Comparison of ENCODE assay signal across 30 mouse cellular contexts in genomic region chr1:186588226-186588625, GRCm38 (mm10).
DNase-seq lines count a peak whose midpoint lies in the region; ATAC-seq and TF ChIP-seq lines count a peak whose summit lies in the region.
"Had no signal": no experiment of that assay in that cellular context is flagged by ENCODE, and none has a peak within 500 bp of the region (broad histone marks: within the 10 kb centered on the region; RNA-seq: fewer than 3 reads in every experiment).

No protein-coding gene starts in this region.

- no peak for TF ChIP-seq CTCF in gastrocnemius, adult 2 months (IDR thresholded peaks at IDR 0.05)

- no peak for DNase-seq in gastrocnemius, adult 2 months
- DNase-seq in gastrocnemius, adult 8-10 months (ENCODE audit: low spot score in 2 of 2): no peak
- no peak for DNase-seq in heart, adult 9 months (ENCODE audit: low spot score in 2 of 2)
- DNase-seq in adipocyte (ENCODE audit: low spot score): peak; percentile 41
- DNase-seq in adrenal gland, postnatal 25 days: peak; percentile 18
- no peak for DNase-seq in kidney, adult 9 months
- DNase-seq: cerebellum, adult 11 months; cerebellum, adult 9-10 months; cerebellum, postnatal 36 days; gastrocnemius, postnatal 25 days; kidney, adult 11 months; kidney, postnatal 25 days; lung, embryonic 14.5 days; lung, postnatal 14 days; retina, postnatal 1 day; right cerebral cortex, postnatal 14 days; thymus, postnatal 4 days had no signal

- H3K4me3 ChIP-seq in gastrocnemius, adult 2 months: 0 out of 2 replicates have a peak overlapping the region, but pooled peaks have one; percentile 9
- H3K4me3 ChIP-seq in heart, embryonic 13.5 days: no peak overlapping the region; the same call in 1 of the 2 replicates
- H3K4me3 ChIP-seq: forebrain, embryonic 13.5 days; hindbrain, embryonic 15.5 days; kidney, embryonic 15.5 days; layer of hippocampus, adult 2 months; left cerebral cortex, adult 2 months; limb, embryonic 12.5 days; liver, embryonic 15.5 days; midbrain, embryonic 10.5 days; midbrain, embryonic 15.5 days; neural tube, embryonic 15.5 days had no signal

- H3K4me2 ChIP-seq in heart, embryonic 13.5 days: peak overlapping the region; percentile 56
- H3K4me2 ChIP-seq: forebrain, embryonic 13.5 days; hindbrain, embryonic 15.5 days; kidney, embryonic 15.5 days; limb, embryonic 12.5 days; liver, embryonic 15.5 days; lung, embryonic 14.5 days; midbrain, embryonic 15.5 days; neural tube, embryonic 15.5 days had no signal

- no peaks in the 10 kb centered on the region for H3K27me3 ChIP-seq in heart, embryonic 13.5 days (replicated peaks)
- H3K27me3 ChIP-seq: forebrain, embryonic 13.5 days; hindbrain, embryonic 15.5 days; kidney, embryonic 15.5 days; limb, embryonic 12.5 days; liver, embryonic 15.5 days; midbrain, embryonic 15.5 days; neural tube, embryonic 15.5 days had no signal

- intact Hi-C loops in gastrocnemius, adult 2 months (cut with DNase I): loop anchor here (5.0 kb wide), 1 partner anchor 114 kb away; no protein-coding TSS in a partner anchor

- no peak for ATAC-seq in heart, embryonic 13.5 days (ENCODE audit: extremely low read depth, insufficient number of reproducible peaks, low FRiP score, low TSS enrichment)
- ATAC-seq: CD4-positive, CD25-positive, alpha-beta regulatory T cell, adult 4 months; forebrain, embryonic 13.5 days; inflammation-experienced regulatory T-cells, adult 6 months; midbrain, embryonic 15.5 days had no signal

- H3K27ac ChIP-seq in gastrocnemius, adult 2 months: peak overlapping the region; percentile 90
- H3K27ac ChIP-seq in heart, embryonic 13.5 days (replicated peaks): peak overlapping the region; percentile 95
- H3K27ac ChIP-seq: forebrain, embryonic 13.5 days; hindbrain, embryonic 15.5 days; kidney, embryonic 15.5 days; layer of hippocampus, adult 2 months; left cerebral cortex, adult 2 months; limb, embryonic 12.5 days; liver, embryonic 15.5 days; midbrain, embryonic 10.5 days; midbrain, embryonic 15.5 days; neural tube, embryonic 15.5 days had no signal

- WGBS in heart, embryonic 13.5 days: 67% methylated on average over 2 of the region's 2 CpGs

- peaks cover 61% of the 10 kb centered on the region for H3K4me1 ChIP-seq in heart, embryonic 13.5 days
- H3K4me1 ChIP-seq: forebrain, embryonic 13.5 days; hindbrain, embryonic 15.5 days; kidney, embryonic 15.5 days; liver, embryonic 15.5 days; midbrain, embryonic 10.5 days; midbrain, embryonic 15.5 days; neural tube, embryonic 15.5 days had no signal

- H3K9me3 ChIP-seq in heart, embryonic 13.5 days: no peaks in the 10 kb centered on the region
- H3K9me3 ChIP-seq: forebrain, embryonic 13.5 days; hindbrain, embryonic 15.5 days; kidney, embryonic 15.5 days; limb, embryonic 12.5 days; liver, embryonic 15.5 days; midbrain, embryonic 10.5 days; midbrain, embryonic 15.5 days; neural tube, embryonic 15.5 days had no signal

- H3K9ac ChIP-seq in heart, embryonic 13.5 days: peak overlapping the region; percentile 1; the same call in 1 of the 2 replicates
- H3K9ac ChIP-seq: forebrain, embryonic 13.5 days; hindbrain, embryonic 15.5 days; kidney, embryonic 15.5 days; limb, embryonic 12.5 days; liver, embryonic 15.5 days; lung, embryonic 14.5 days; midbrain, embryonic 15.5 days; neural tube, embryonic 15.5 days had no signal

- no peaks in the 10 kb centered on the region for H3K36me3 ChIP-seq in heart, embryonic 13.5 days
- H3K36me3 ChIP-seq: hindbrain, embryonic 15.5 days; kidney, embryonic 15.5 days; limb, embryonic 12.5 days; liver, embryonic 15.5 days; midbrain, embryonic 10.5 days; midbrain, embryonic 15.5 days; neural tube, embryonic 15.5 days had no signal

Comparison
In these comparisons a context has a peak if more than half of its experiments do, and no peak if none do; other contexts are left out.
1. DNase-seq: peak in adipocyte (single experiment) and adrenal gland, postnatal 25 days (single experiment); none in gastrocnemius, adult 2 months (single experiment), gastrocnemius, adult 8-10 months (0 of 2), heart, adult 9 months (0 of 2) and kidney, adult 9 months (single experiment).